Mouse (Mus musculus) brain, embryonic 14.5 days (tissue): ENCODE data around the gene Spred2. TPM values are rescaled to one million over a fixed set of nuclear protein-coding genes. Genes with fewer than 3 reads are reported as not detected.

Experiments
- DNase-seq: peaks from one replicate; pipeline ENCODE4 v3.0.0-alpha.2; 2011; ENCODE audit warnings: low read depth
- CTCF ChIP-seq: fragments of 200-500 bp; IDR thresholded peaks from 2 replicates; pipeline ENCODE4 v1.5.1; 2012; ENCODE audit warnings: inconsistent platforms, mild to moderate bottlenecking, moderate library complexity, borderline replicate concordance; ENCODE audit not compliant: insufficient read depth, insufficient read length; ENCODE audit errors: extremely low read depth
- POLR2A ChIP-seq: fragments of 200-500 bp; IDR thresholded peaks from 2 replicates; pipeline ENCODE4 v1.6.1; 2012; ENCODE audit warnings: mild to moderate bottlenecking, inconsistent platforms, borderline replicate concordance; ENCODE audit not compliant: poor library complexity, insufficient read depth, insufficient read length, severe bottlenecking; ENCODE audit errors: extremely low read depth
- polyA plus RNA-seq: library from polyadenylated mRNA; depleted of rRNA; stranded (reverse); fragments of >200 nt; gene quantifications from 2 replicates; pipeline ENCODE4 v1.2.3, GENCODE M21; 2012

Gene Spred2
- polyA plus RNA-seq, 1 experiment, result 22.4 TPM

DNA sequence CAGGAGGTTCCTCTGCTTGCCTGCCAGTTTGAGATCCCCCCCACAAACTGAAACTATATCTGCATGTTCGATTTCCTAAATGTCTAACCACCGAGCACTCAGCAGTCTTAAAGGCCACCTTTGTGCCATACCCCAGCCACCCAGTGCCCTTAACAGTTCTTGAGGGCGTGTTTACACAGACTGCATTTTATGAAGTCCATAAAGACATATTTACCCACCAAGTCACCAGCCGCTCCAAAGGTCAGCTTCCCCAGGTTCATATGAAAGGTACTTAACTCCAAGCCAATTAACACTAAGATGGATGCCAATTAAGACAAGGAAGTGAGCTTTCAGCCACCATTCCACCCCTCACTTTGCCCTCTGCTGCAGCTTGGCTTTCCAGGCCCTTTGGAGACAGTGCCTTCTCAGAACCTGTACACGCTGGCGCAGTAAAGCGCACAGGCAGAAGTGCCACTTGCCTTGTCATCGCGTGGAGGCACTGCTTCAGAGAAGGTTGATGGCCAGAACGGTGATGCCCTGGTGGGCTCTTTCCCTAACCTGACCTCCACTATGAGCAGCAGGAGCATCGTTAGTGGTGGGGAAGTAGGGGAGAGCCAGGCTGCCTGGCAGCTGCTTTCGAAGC, 17.1 kb downstream of the Spred2 start:
- TF ChIP-seq CTCF (no peak), POLR2A (no peak)
- DNase-seq, result no peak

DNA sequence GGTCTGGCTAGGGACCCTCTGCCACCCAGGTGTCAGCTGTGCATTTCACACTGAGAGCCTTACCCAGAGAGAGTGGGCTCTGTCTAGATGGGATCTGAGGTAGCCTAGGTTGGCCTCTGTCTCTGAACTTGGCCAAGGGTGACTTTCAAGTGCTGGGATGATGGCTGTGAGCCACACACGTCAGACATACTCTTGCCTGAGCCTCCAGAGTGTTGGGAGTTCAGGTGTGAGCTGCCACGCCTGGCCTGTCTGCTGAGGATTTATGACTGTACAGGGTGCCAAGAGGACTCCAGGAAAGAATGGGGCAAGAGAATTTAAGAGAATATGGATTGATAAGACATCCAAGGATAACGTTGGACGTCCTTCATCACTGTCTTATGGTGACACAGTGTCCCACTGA, 17.8 kb downstream of the Spred2 start:
- TF ChIP-seq POLR2A (no peak), CTCF (no peak)

GRCm38 (mm10) chr11:19943753-19944152, 19.6 kb downstream of the Spred2 start:
- DNase-seq, result no peak
- no peak for TF ChIP-seq CTCF
- TF ChIP-seq POLR2A, result no peak

More for the DNA sequence above, 17.8 kb downstream of the Spred2 start:
- DNase-seq, result no peak

DNA sequence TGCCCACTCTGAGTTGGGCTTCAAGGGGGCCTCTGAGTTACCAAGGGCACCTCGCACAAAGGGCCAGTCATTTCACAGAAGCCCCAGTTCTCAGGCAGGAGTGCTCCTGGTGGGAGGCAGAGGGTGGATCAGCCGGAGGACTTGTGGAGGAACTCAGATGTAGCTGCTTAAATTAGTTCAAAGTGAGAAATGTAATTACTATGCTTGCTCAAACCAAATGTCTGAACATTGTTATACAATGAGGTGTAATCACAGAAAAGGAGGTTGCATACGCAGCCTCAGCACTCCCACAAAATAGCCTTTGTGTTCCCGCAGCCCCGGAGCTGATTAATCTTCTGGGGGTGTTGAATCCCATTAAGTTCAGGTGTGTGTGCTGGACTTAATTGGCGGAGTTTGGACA, 20.5 kb downstream of the Spred2 start:
- TF ChIP-seq CTCF (no peak), POLR2A (no peak)
- no peak for DNase-seq

DNA sequence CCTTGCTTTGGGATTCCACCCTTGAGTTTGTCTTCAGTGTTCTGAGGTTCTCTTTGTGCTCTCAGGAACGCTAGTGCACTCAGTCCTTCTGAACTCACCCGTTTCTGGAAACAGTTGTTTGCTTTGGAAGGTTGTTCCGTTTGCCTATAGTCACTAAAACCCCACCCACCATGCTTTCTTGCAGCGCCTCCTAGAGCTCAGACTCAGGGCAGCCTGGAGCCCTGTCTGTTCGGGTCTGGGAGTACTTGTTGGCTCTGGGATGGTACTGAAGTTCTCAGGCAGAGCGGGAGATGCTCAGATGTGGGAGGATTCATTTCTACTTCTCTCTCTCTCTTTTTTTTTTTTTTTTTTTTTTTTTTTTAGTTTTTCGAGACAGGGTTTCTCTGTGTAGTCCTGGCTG, 22.5 kb downstream of the Spred2 start:
- TF ChIP-seq CTCF, result no peak

GRCm38 (mm10) chr11:19947626-19948135, 23.5 kb downstream of the Spred2 start:
- no peak for DNase-seq
- TF ChIP-seq POLR2A, result no peak

More for the DNA sequence above, 22.5 kb downstream of the Spred2 start:
- DNase-seq, result no peak

- DNase-seq, result no peak
- no peak for TF ChIP-seq POLR2A
- no peak for TF ChIP-seq CTCF
These were observed 25.6 kb downstream of the Spred2 start for GRCm38 (mm10) chr11:19949725-19950124.

DNA sequence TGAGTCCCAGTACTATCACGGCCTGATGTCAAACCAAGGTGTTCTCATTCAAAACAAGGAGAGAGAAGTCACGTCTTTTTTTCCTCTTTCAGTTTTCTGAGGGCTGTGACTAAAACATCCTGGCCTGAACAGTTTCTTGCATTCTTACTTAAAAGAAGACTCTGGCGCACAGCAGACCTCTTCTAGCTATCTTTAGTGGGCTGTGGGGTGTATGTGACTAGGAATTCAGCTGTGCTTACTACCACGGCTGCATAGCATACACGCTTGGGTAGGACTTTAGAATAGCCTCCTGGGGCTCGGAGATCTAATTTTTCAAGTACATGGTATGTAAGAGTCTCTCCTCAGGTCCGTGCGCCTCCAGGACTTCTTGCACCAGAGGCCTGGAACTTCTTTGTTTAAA, 26.0 kb downstream of the Spred2 start:
- TF ChIP-seq CTCF (no peak), POLR2A (no peak)
- no peak for DNase-seq

DNA sequence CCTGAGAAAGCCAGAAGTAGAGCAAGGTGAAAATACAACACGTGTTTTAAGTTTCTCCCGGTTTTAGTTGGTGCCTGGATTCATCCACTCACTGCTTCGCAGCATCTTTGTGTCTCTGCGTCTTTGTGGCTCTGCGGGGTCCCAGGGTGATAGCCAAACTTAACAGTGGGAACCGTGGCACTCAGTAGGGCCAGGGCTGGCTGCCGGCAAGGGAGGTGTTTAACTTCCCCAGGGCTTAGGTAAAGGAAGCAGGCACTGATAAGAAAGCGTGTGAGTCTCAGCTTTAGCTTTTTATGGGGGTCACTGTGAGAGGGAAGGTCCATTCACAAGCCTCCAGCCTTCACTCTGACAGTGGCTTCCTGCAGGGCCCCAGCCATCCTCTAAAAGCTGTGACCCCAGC, 28.8 kb downstream of the Spred2 start:
- no peak for DNase-seq
- TF ChIP-seq POLR2A (no peak), CTCF (no peak)

DNA sequence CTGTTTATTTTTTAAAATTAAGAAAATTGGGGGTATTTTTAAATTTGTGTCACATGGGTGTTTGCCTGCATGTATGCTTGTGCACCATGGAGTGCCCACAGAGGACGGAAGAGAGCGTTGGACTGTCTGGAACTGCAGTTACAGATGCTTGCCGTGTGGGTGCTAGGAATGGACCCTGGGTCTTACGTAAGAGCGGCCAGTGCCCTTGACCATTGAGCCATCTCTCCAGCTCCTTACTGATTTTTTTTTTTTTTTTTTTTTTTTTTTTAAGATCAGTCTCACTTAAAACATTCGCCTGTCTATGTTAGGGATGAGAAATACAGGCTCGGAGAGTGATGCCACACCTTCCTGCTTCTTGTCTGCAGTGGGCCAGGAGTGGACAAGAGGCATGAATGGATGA, 29.7 kb downstream of the Spred2 start:
- no peak for TF ChIP-seq CTCF
- no peak for TF ChIP-seq POLR2A
- no peak for DNase-seq

DNA sequence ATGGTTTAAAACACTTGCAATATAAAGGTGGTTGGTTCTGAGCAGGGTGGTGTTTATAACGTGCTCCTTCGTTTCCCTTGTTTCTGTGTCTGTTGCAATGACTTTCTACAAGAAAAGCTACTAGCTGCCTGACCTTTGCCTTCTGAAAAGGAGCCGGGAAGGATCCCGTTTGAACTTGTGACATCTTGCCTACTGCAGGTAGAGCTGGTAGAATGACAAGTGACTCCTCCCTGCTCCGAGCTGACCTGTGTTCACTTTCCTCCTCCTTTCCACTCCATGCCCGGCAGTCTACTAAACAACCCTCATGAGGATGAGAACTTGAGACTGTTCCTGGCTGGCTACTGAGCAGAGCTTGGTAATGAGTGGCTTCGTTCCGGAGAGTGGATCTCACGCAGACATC, 30.9 kb downstream of the Spred2 start:
- DNase-seq, result no peak
- TF ChIP-seq POLR2A (no peak), CTCF (no peak)

DNA sequence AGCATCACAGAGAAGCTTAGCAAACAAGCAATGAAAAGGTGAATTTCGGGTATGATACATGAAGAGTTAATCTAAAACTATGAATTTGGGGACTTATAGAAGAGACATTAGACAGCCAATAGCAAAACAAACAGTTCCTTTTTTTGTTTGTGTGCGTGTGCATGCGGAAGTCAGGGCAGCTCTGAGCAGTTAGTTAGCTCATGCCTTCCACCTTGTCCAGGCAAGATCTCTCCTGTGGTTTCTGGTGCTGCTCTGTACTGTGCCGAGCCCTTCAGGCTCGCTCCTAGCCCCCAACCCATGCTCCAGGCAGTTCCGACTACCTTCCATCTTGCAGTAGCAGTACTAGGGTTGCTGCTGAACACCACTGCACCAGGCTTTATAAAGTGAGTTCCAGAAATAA, 31.5 kb downstream of the Spred2 start:
- DNase-seq, result no peak
- no peak for TF ChIP-seq POLR2A
- TF ChIP-seq CTCF, result no peak

- TF ChIP-seq POLR2A (no peak), CTCF (no peak)
- DNase-seq, result no peak
These were observed 34.8 kb downstream of the Spred2 start for GRCm38 (mm10) chr11:19959006-19959405.

- TF ChIP-seq CTCF (no peak), POLR2A (no peak)
- DNase-seq, result no peak
These were observed 35.7 kb downstream of the Spred2 start for GRCm38 (mm10) chr11:19959897-19960296.
